Comparison of ENCODE assay signal across 15 mouse cellular contexts in genomic region chr16:50072853-50073360, GRCm38 (mm10).
DNase-seq lines count a peak whose midpoint lies in the region; ATAC-seq and TF ChIP-seq lines count a peak whose summit lies in the region.
"Had no signal": no experiment of that assay in that cellular context is flagged by ENCODE, and none has a peak within 500 bp of the region (broad histone marks: within the 10 kb centered on the region; RNA-seq: fewer than 3 reads in every experiment).

No protein-coding gene starts in this region.

- no peak for TF ChIP-seq CTCF in brain, embryonic 14.5 days (IDR thresholded peaks at IDR 0.05; ENCODE audit: borderline replicate concordance, extremely low read depth, insufficient read depth, insufficient read length)

- H3K4me3 ChIP-seq in embryonic facial prominence, embryonic 12.5 days = no peak overlapping the region
- H3K4me3 ChIP-seq in hindbrain, embryonic 11.5 days (ENCODE audit: low read depth, low read length) = no peak overlapping the region
- H3K4me3 ChIP-seq in midbrain, embryonic 12.5 days = peak overlapping the region; percentile 21
- H3K4me3 ChIP-seq: myocyte had no signal

- H3K9me3 ChIP-seq in embryonic facial prominence, embryonic 12.5 days = no peaks in the 10 kb centered on the region
- no peaks in the 10 kb centered on the region for H3K9me3 ChIP-seq in hindbrain, embryonic 11.5 days (ENCODE audit: control insufficient read depth, low read length)
- no peaks in the 10 kb centered on the region for H3K9me3 ChIP-seq in midbrain, embryonic 12.5 days

- H3K27me3 ChIP-seq in embryonic facial prominence, embryonic 12.5 days = no peaks in the 10 kb centered on the region
- H3K27me3 ChIP-seq in hindbrain, embryonic 11.5 days (ENCODE audit: control insufficient read depth, insufficient read depth, low read length) = no peaks in the 10 kb centered on the region
- H3K27me3 ChIP-seq in midbrain, embryonic 12.5 days = no peaks in the 10 kb centered on the region

- H3K4me2 ChIP-seq in embryonic facial prominence, embryonic 12.5 days (replicated peaks) = peak overlapping the region; percentile 16
- H3K4me2 ChIP-seq in hindbrain, embryonic 11.5 days (replicated peaks; ENCODE audit: low read depth, low read length) = peak overlapping the region; percentile 34
- H3K4me2 ChIP-seq in midbrain, embryonic 12.5 days (replicated peaks) = peak overlapping the region; percentile 46
- H3K4me2 ChIP-seq: liver, embryonic 11.5 days had no signal

- H3K9ac ChIP-seq in embryonic facial prominence, embryonic 12.5 days = no peak overlapping the region
- H3K9ac ChIP-seq in hindbrain, embryonic 11.5 days (ENCODE audit: low read depth, low read length) = 0 out of 2 replicates have a peak overlapping the region, but pooled peaks have one; percentile 21
- no peak overlapping the region for H3K9ac ChIP-seq in midbrain, embryonic 12.5 days (replicated peaks)

- 44% methylated on average over 14 of the region's 14 CpGs for WGBS in embryonic facial prominence, embryonic 12.5 days
- WGBS in hindbrain, embryonic 11.5 days = 37% methylated on average over 13 of the region's 14 CpGs
- 27% methylated on average over 14 of the region's 14 CpGs for WGBS in midbrain, embryonic 12.5 days

- peak; percentile 18 for DNase-seq in brain, embryonic 14.5 days (ENCODE audit: low read depth)
- peak; percentile 17 for DNase-seq in hindbrain, embryonic 11.5 days (ENCODE audit: low spot score)
- no peak for DNase-seq in testis, postnatal 14 days (ENCODE audit: low spot score)
- DNase-seq in lung, adult 18-20 months = no peak
- DNase-seq in cerebellum, adult 11-12 months = no peak
- DNase-seq in frontal cortex, postnatal 10 days (ENCODE audit: low spot score in 2 of 2) = no peak
- DNase-seq: heart, postnatal 10 days; kidney, adult 2 months; lung, postnatal 36 days; right cerebral cortex, adult 18-20 months; thymus, postnatal 14 days had no signal

- H3K4me1 ChIP-seq in embryonic facial prominence, embryonic 12.5 days = 0 out of 2 replicates have a peak, but pooled peaks cover 3% of the 10 kb centered on the region
- H3K4me1 ChIP-seq in hindbrain, embryonic 11.5 days (replicated peaks; ENCODE audit: control insufficient read depth, insufficient read depth, low read length) = no peaks in the 10 kb centered on the region
- H3K4me1 ChIP-seq in midbrain, embryonic 12.5 days = 0 out of 2 replicates have a peak, but pooled peaks cover 10% of the 10 kb centered on the region

- ATAC-seq in embryonic facial prominence, embryonic 12.5 days (ENCODE audit: insufficient number of reproducible peaks, insufficient read depth, low FRiP score, low TSS enrichment) = no peak
- ATAC-seq in hindbrain, embryonic 11.5 days (ENCODE audit: low FRiP score) = 0 out of 2 replicates have a peak, but pooled peaks have one; percentile 41
- peak; percentile 35; the same call in 1 of the 2 replicates for ATAC-seq in midbrain, embryonic 12.5 days (ENCODE audit: low FRiP score, low read depth)

- TF ChIP-seq POLR2A in brain, embryonic 14.5 days (IDR thresholded peaks at IDR 0.05; ENCODE audit: borderline replicate concordance, extremely low read depth, insufficient read depth, insufficient read length, poor library complexity, severe bottlenecking) = no peak

- no peak overlapping the region for H3K27ac ChIP-seq in embryonic facial prominence, embryonic 12.5 days
- H3K27ac ChIP-seq in hindbrain, embryonic 11.5 days (ENCODE audit: low read depth, low read length) = no peak overlapping the region
- H3K27ac ChIP-seq in midbrain, embryonic 12.5 days (replicated peaks) = no peak overlapping the region

- no peaks in the 10 kb centered on the region for H3K36me3 ChIP-seq in embryonic facial prominence, embryonic 12.5 days
- no peaks in the 10 kb centered on the region for H3K36me3 ChIP-seq in hindbrain, embryonic 11.5 days (ENCODE audit: control insufficient read depth, insufficient read depth, low read length)
- H3K36me3 ChIP-seq in midbrain, embryonic 12.5 days = no peaks in the 10 kb centered on the region

Comparison
In these comparisons a context has a peak if more than half of its experiments do, and no peak if none do; other contexts are left out.
1. DNase-seq: peak in brain, embryonic 14.5 days (single experiment) and hindbrain, embryonic 11.5 days (single experiment); none in testis, postnatal 14 days (single experiment), lung, adult 18-20 months (0 of 2), cerebellum, adult 11-12 months (single experiment) and frontal cortex, postnatal 10 days (0 of 2).
2. Peak in every context shown above with its lines, with median percentiles within 50 percentile points of each other: H3K4me2 ChIP-seq.